Mouse (Mus musculus) CH12.LX (cell line): ENCODE measurements around the gene Tmem60. TPM values are rescaled to one million over a fixed set of nuclear protein-coding genes. Genes with fewer than 3 reads are reported as not detected.

Experiments used
- polyA plus RNA-seq: library from polyadenylated mRNA; unstranded; fragments of >175 nt; gene quantifications from 2 replicates; pipeline ENCODE4 v1.2.1, GENCODE M21; 2012; ENCODE audit warnings: low read depth; ENCODE audit not compliant: insufficient read length
- total RNA-seq, 2 experiments: library from RNA; depleted of rRNA; stranded (reverse); fragments of 300-350 nt in 1 of 2; fragments of >200 nt in 1 of 2; gene quantifications; 2 replicates each; pipeline ENCODE4 v1.2.3; 2012 to 2014

Gene Tmem60
- total and polyA plus RNA-seq, 3 experiments = 12.9 to 35.4 (median 17.2) TPM

Other genes starting within 250 kb of the Tmem60 start
- 16.4 and 18.5 TPM in 2 replicates for gene Phtf2, start 67 bp upstream of the Tmem60 start, total RNA-seq (2012; rRNA removed)
- 30.4 and 32.7 TPM in 2 replicates for gene Phtf2, start 67 bp upstream of the Tmem60 start, total RNA-seq (2014; rRNA removed)
- 28.1 and 30.6 TPM in 2 replicates for gene Phtf2, start 67 bp upstream of the Tmem60 start, polyA plus RNA-seq
- 8.1 and 8.3 TPM in 2 replicates for gene Rsbn1l, start 74.2 kb downstream of the Tmem60 start, total RNA-seq (2012; rRNA removed)
- gene Rsbn1l, start 74.2 kb downstream of the Tmem60 start, total RNA-seq (2014; rRNA removed) = 17.0 TPM in 2 replicates
- gene Rsbn1l, start 74.2 kb downstream of the Tmem60 start, polyA plus RNA-seq = 20.2 and 22.3 TPM in 2 replicates
- gene Ptpn12, start 173.7 kb downstream of the Tmem60 start, total RNA-seq (2012; rRNA removed) = 3.2 and 4.1 TPM in 2 replicates
- gene Ptpn12, start 173.7 kb downstream of the Tmem60 start, total RNA-seq (2014; rRNA removed) = 15.9 and 16.5 TPM in 2 replicates
- 12.7 and 14.4 TPM in 2 replicates for gene Ptpn12, start 173.7 kb downstream of the Tmem60 start, polyA plus RNA-seq